Mouse (Mus musculus) urinary bladder, adult 2 months (tissue): ENCODE results near the gene Wbp2. TPM values are rescaled to one million over a fixed set of nuclear protein-coding genes. Genes with fewer than 3 reads are reported as not detected.
"Not testable (repeated sequence)": the region's sequence is repeated elsewhere in the genome, so short reads cannot be mapped to it uniquely, and the experiment has no call there.

ENCODE experiments used
- DNase-seq: peaks from one replicate; pipeline ENCODE4 v3.0.0; 2022; ENCODE audit warnings: low spot score
- polyA plus RNA-seq: library from polyadenylated mRNA; depleted of rRNA; stranded (reverse); fragments of >200 nt; gene quantifications from 2 replicates; pipeline ENCODE4 v1.2.3, GENCODE M21; 2012

The Wbp2 gene
- polyA plus RNA-seq, 1 experiment = 119 TPM

GRCm38 (mm10) chr11:116109441-116110081, 22.8 kb upstream of the Wbp2 start:
- peak; percentile 55 for DNase-seq

DNA sequence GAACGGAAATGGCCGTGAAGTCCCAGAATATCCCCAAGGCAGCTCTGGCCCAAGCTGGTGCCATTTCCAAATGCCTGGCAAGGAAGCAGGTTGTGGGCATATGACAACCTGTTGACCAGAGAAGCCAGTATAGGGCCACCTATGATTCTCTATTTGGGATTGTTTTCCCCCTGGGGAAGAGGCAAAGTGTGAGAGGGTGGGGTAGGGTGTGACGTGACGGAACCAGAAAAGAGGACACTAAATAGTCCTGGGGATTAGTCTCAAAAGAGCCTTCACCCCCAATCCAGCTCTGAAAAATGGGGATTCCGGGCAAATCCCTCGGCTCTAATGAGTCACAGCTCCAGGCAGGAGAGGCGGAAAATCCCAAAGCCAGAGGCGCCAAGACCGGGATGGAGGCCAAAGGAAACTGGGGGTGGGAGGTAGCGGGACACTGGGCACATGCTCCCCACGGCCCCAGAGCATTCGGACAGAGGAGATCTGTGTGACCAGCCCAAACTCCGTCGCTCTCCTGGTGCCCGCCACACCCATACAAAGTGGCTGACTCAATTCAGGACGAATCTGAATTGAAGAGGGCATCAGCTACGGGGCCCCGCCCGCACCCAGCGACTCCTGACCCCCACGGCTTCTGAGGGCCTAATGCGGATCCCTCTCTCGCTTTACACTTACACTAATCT, 21.8 kb upstream of the Wbp2 start:
- DNase-seq = peak; percentile 52

DNA sequence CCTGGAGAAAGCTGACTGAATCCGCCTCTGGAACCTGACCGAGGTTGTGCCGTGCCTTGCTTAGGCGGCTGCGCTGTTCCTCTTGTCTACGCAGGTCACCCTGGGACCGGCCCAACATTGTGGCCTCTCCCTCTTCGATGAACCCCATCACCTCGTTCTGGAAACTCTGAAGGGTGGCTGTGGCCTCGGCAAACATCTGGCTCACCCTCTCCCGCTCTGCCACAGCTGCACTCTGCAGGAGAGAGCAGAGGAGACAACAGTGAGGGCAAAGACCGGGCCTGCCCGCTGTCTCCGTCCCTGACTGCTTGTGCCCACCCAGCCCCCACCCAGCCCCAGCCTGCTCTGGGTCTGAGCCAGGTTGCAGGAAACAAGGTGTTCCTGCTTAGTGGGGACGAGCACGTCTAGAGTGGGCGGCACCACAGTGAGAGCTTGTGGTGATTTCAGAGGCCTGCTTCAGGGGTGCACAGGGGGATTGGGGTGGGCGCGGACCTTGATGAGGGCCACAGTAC, 21.0 kb upstream of the Wbp2 start:
- DNase-seq = no peak

DNA sequence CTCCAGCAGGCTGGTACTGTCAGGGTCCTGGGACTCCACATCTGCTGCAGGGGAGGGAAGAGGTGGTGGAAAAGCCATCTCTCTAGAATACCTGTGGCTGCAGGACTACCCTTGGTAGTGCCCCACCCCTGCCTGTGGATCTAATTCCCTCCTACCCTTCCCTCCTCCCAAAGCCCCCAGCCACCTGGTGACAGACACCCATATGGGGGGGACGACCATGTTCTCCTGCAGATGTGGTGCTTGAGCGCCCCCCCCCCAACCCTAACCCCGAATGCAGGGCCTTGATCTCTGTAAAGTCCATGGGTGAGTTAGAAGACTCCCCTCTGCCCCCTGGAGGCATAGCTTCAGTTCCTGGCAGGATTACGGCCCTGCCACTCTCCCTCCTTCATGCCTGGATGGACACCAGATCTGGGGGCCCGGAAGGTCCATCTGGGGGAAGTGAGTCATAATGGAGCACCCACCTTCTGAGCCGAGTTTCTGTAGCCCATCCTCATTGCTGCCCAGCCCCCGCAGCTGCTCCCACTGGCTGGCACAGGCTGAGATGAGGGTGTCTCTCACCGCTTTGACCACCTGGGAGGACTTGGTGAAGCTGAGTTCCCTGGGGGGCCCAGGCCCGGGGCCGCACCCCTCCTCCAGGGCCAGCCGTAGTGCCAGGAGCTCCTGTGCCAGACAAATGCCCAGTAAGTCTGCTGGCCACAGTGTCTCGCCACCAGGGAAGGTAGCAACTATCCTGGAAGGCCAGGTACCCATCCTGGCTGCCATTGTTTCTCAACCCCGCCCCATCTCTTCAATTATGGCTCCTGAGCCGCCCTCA, 20.4 kb upstream of the Wbp2 start:
- no peak for DNase-seq

- DNase-seq = no peak
Observed at GRCm38 (mm10) chr11:116106154-116106962, 19.6 kb upstream of the Wbp2 start.

DNA sequence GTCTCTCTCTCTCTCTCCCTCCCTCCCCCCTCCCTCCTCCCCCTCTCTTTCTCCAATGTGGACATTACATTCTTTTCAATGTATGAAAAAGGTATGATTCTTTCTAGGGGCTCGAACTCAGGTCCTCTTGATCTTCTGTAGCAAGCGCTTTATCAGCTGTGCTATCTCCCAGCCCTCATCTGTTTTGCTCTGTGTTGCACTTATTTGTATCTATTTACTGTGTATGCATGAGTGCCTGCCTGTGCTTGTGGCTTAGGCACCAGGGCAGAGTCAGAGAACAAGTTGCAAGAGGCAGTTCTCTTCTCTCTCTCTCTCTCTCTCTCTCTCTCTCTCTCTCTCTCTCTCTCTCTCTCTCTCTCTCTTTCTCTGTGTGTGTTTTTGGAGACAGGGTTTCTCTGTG, 18.3 kb upstream of the Wbp2 start:
- no peak for DNase-seq

- DNase-seq = no peak
Observed at GRCm38 (mm10) chr11:116104006-116104646, 17.3 kb upstream of the Wbp2 start.

DNA sequence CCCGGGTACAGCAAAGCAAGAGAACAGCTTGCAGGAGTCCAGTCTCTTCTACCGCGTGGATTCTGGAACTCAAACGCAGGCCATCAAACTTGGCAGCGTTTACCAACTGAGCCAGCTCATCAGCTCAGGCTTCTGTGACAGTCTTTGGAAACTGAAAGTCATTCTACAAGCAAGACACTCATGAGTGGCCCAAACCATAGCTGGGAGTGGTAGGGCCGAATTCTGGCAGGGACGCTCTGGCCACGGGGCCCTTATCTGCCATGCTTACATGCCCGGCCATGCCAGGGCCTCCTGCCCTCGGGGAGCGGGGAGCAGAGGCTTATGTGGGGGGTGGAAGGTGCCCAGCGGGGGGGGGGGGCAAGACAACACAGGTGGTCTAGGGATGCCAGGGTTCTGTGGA, 16.8 kb upstream of the Wbp2 start:
- DNase-seq = no peak

DNA sequence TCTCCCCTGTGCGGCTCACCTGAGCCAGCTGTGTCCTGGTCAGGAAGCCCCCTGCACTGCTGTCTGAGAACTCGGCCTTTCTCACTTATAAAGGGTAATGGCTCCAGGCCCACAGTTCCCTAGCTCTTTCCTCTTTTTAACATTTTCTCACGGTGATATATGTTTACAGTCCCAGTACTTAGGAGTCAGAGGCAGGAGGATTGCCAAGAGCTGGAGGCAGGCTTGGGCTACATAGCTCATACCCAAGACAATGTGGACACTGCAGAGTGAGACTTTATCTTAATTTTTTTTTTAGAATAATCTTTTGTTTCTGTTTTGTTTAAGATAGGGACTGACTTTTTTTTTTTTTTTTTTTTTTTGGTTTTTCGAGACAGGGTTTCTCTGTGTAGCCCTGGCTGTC, 15.7 kb upstream of the Wbp2 start:
- DNase-seq = no peak

GRCm38 (mm10) chr11:116101931-116102381, 15.2 kb upstream of the Wbp2 start:
- no peak for DNase-seq

- DNase-seq = no peak
Observed at GRCm38 (mm10) chr11:116100839-116101238, 14.0 kb upstream of the Wbp2 start.

DNA sequence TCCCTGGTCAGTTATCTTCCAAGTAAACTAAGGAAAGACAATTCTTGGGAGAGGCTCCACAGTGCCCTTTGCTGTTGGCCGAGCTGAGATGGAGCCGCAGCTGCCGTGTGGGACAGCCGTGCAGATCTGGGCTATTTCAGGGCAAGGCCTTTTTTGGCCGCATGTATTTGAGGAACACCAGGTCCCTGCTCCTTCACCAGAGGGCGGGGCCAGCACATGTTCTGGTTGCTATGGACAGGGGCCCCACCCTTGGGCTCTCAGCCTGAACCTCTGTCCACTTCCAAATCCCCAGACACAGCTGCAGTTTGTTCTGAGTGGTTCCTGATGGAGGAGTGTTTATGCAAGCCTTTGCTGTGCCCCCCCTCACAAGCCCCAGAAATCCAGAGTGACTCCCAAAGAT, 13.6 kb upstream of the Wbp2 start:
- no peak for DNase-seq

DNA sequence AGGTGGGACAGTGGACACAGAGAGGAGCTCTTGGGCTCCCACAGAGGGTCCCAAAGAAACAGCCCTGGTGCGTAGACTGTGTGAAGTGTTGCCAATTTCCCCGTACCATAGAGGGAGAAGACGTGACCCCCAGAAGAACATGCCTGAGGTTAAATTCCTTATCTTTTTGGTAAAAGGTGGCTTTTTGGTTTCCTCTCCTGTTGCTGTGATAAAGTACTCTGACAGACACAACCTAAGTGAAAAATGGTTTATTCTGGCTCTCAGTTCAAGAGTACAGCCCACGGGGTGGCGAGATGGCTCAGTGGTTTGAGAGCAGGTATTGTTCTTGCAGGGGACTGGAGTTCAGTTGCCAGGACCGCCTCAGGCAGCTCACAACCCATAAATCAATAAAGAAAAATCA, 12.7 kb upstream of the Wbp2 start:
- DNase-seq = no peak

DNA sequence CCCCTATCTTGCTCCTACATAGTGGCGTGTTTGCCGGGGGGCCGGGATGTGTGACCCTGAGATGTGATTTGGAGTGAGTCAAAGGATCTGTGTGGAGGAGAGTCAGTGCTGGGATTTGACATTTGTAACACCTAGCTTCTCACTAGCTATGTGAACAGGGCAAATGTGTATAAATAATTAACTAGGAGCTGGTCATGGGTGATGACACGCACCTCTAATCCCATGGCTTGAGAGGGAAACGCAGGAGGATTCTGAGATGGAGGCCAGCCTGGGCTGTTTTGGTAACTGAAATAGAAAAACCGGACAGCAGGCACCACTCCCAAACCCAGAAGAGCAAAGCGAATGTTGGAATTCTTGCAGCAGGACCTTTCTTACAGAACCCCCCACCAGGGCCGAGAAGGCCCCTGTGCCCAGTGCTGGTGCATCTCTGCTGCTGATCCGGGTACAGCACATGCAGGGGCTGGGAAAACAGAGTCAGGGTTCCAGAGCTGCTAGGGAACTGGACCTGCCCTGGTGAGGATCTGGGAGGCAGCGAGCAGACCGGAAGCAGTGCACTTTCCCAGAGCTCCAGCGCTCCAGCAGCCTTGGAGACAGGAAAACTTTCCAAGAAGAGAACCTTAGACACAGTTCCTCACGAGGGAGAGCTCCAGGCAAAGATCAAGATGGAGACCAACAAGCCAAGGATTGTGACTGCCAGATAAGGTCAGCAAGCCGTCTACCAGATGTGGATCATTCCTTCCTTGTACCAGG, 12.1 kb upstream of the Wbp2 start:
- no peak for DNase-seq

GRCm38 (mm10) chr11:116096213-116097108, 9.7 kb upstream of the Wbp2 start:
- no peak for DNase-seq

GRCm38 (mm10) chr11:116095573-116095972, 8.8 kb upstream of the Wbp2 start:
- no peak for DNase-seq

GRCm38 (mm10) chr11:116093771-116094565, 7.2 kb upstream of the Wbp2 start:
- DNase-seq = no peak

GRCm38 (mm10) chr11:116092959-116093358, 6.2 kb upstream of the Wbp2 start:
- DNase-seq = not testable (repeated sequence)

GRCm38 (mm10) chr11:116091591-116091990, 4.8 kb upstream of the Wbp2 start:
- no peak for DNase-seq
